Mouse (Mus musculus): ENCODE data around the gene Olfr543.

The Olfr543 gene

GRCm38 (mm10) chr7:102476601-102477000, 4.9 kb downstream of the Olfr543 start:
- no peak for DNase-seq (ENCODE audit: low spot score)

DNA sequence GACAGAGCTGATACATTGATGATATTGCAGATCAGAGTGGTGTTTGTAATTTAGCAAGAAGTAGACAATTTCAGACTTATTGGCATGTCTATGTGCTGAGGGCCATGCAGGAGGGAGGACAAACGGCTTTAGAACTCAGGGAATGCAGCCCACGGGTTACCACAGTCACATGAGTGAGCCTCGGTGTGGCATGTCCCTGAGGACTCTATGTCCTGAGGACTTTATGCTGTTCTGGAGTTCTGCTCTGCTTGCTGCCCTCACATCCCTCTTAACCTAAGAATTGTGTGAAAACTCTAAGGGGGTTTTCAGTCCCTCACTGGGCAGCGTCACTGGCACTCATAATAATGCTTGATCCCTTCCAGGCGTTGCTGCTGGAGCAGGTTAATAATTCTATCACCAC, 8.8 kb downstream of the Olfr543 start:
- DNase-seq (ENCODE audit: low spot score), result no peak

- no peak for DNase-seq (ENCODE audit: low spot score)
Measured at GRCm38 (mm10) chr7:102467566-102467965, 13.9 kb downstream of the Olfr543 start.

GRCm38 (mm10) chr7:102458618-102459380, 22.7 kb downstream of the Olfr543 start:
- DNase-seq (ENCODE audit: low spot score), result no peak

- no peak for DNase-seq (ENCODE audit: low spot score)
Measured at GRCm38 (mm10) chr7:102446438-102446837, 35.0 kb downstream of the Olfr543 start.

DNA sequence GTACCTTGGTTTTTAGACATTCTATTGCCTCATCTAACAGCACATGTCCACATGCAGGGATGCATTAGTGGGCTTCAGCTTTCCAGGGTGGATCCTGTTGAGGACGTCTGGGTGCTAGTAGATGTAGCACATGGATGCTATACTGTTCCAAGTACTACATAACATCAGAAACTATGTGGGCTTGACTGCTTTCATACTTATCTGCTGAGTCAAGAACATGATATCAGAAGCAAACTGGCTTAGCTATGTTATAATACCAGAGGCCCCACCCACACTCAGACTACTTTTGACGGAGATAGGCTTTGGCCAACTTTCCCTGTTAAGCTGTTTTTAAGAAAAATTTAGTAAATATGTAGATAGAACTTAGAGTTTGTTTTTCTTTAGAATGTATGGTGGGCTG, 37.2 kb downstream of the Olfr543 start:
- no peak for DNase-seq (ENCODE audit: low spot score)

- no peak for DNase-seq (ENCODE audit: low spot score)
Measured at GRCm38 (mm10) chr7:102442432-102442831, 39.0 kb downstream of the Olfr543 start.

GRCm38 (mm10) chr7:102441657-102442391, 39.7 kb downstream of the Olfr543 start, which contains the start of gene Rrm1:
Gene Rrm1, plus strand, starts transcription at chr7:102441695.
- peak; percentile 73 for DNase-seq (ENCODE audit: low spot score)

DNA sequence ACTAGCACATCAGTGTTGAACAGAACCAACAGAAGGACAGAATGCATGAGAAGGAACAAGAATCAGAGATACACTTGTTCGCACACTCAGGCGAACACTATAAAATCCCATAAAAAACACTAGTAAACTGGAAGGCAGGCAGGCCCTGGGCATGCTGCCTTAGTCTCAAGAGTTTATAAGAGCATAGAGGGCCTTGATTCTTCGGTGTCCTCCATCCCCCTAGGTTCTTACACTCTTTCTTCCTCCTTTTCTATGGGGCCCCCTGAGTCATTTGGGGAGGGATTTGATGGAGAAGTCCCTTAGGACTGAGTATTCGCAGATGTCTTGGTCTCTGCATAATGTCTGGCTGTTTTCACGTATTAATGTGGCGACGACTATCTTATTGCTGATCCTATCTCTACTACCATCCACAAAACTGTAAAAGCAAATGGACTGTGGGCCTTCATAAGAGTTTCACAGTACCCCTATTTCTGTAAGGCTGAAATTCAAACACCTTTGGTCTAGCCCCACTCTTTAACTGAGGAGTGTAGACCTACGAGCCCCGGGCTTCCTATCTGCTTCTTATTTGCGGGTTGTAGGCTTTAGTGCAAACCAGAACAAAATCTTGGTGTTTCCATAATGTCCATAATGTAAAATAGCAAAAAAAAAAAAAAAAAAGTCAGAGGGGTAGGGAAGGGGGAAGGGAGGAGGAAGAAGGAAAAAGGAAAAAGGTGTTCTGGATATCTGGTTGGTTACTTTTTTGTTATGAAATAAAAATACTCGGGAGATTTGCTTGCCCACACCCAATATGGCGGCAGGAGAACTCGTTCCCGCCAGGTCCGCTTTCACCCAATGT, 40.4 kb downstream of the Olfr543 start:
- DNase-seq (ENCODE audit: low spot score), result no peak

GRCm38 (mm10) chr7:102434344-102434743, 47.1 kb downstream of the Olfr543 start:
- DNase-seq (ENCODE audit: low spot score), result no peak
